Mouse (Mus musculus): ENCODE measurements at regions not wholly inside any gene's neighbourhood (a gene's known extent, or its start where the extent isn't known, plus 50 kb on each side); places are given as distances from the start of the nearest gene placed in this dataset.

- Histone ChIP-seq H3K27me3 (no peaks in the 10 kb centered on the region), H3K4me3 (no peak overlapping the region), H3K36me3 (ENCODE audit: poor library complexity, severe bottlenecking) (no peaks in the 10 kb centered on the region; the same call in 1 of the 2 replicates), H3K9me3 (replicated peaks) (peaks cover 7% of the 10 kb centered on the region; the same call in 1 of the 2 replicates), H3K27ac (no peak overlapping the region), H3K4me2 (no peak overlapping the region), H3K4me1 (no peaks in the 10 kb centered on the region), H3K9ac (no peak overlapping the region)
- WGBS, result 93% methylated on average over 3 of the region's 3 CpGs
- no peak for ATAC-seq
Measured at GRCm38 (mm10) chr3:34206454-34206853, 125.3 kb upstream of the Dnajc19 start.

DNA sequence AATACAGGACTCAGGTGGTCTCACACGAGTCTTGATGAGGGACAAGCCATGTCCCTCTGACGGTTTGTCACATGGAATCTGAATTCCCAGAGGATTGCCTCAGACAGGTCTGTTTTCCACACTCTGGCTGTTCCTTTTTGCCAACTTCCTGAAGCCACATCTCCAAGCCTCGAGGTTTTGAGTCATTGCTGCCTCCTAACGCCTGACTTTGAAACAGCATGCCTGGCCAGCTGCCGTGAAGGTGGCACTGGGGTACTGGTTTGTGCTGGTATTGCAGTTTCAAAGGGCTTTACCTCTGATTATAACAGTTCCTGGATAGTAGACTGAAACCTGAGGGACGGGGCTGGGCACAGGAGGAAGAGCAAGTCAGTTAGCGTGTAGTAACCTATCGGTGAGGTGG lies 117.1 kb upstream of the Dnajc19 start:
- ATAC-seq, result peak; percentile 17; the same call in 1 of the 2 replicates
- Histone ChIP-seq H3K4me1 (peaks cover 37% of the 10 kb centered on the region), H3K27me3 (no peaks in the 10 kb centered on the region), H3K4me3 (peak overlapping the region; percentile 39), H3K36me3 (ENCODE audit: poor library complexity, severe bottlenecking) (no peaks in the 10 kb centered on the region), H3K9ac (peak overlapping the region; percentile 14; the same call in 1 of the 2 replicates), H3K4me2 (peak overlapping the region; percentile 57), H3K27ac (no peak overlapping the region), H3K9me3 (replicated peaks) (no peaks in the 10 kb centered on the region)
- WGBS, result 31% methylated on average over 8 of the region's 8 CpGs

DNA sequence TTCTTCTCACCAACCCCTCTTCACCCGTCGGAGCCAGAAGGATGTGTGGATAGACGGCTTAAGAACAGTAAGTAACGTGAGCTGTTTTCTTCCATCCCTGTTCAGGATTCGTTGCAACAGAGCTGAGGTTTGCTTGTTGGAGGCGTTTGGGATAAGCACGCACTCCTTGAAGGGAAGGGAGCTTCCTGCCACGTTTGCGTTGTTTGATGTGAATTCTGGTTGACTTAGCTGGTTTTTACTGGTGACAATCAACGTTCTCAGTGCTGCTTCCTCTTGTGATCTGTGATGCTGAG lies 116.0 kb upstream of the Dnajc19 start:
- H3K4me2 ChIP-seq, result peak overlapping the region; percentile 57
- peak overlapping the region; percentile 60 for H3K9ac ChIP-seq
- no peaks in the 10 kb centered on the region for H3K27me3 ChIP-seq
- WGBS, result 9% methylated on average over 10 of the region's 10 CpGs
- no peaks in the 10 kb centered on the region for H3K9me3 ChIP-seq (replicated peaks)
- H3K27ac ChIP-seq, result peak overlapping the region; percentile 80
- H3K4me3 ChIP-seq, result peak overlapping the region; percentile 39
- no peak for ATAC-seq
- no peaks in the 10 kb centered on the region for H3K36me3 ChIP-seq (ENCODE audit: poor library complexity, severe bottlenecking)
- peaks cover 37% of the 10 kb centered on the region for H3K4me1 ChIP-seq

GRCm38 (mm10) chr3:34196451-34197162 lies 115.5 kb upstream of the Dnajc19 start:
- peaks cover 37% of the 10 kb centered on the region for H3K4me1 ChIP-seq
- peak overlapping the region; percentile 60 for H3K9ac ChIP-seq
- no peaks in the 10 kb centered on the region for H3K36me3 ChIP-seq (ENCODE audit: poor library complexity, severe bottlenecking)
- peak overlapping the region; percentile 57 for H3K4me2 ChIP-seq
- H3K27ac ChIP-seq, result peak overlapping the region; percentile 80
- H3K4me3 ChIP-seq, result peak overlapping the region; percentile 39
- no peaks in the 10 kb centered on the region for H3K27me3 ChIP-seq
- peak; percentile 41; the same call in 1 of the 2 replicates for ATAC-seq
- no peaks in the 10 kb centered on the region for H3K9me3 ChIP-seq (replicated peaks)
- WGBS, result 7% methylated on average over 22 of the region's 22 CpGs

GRCm38 (mm10) chr3:34195729-34196450 lies 114.8 kb upstream of the Dnajc19 start:
- Histone ChIP-seq H3K9ac (peak overlapping the region; percentile 60; the same call in 1 of the 2 replicates), H3K4me2 (peak overlapping the region; percentile 57), H3K4me3 (no peak overlapping the region), H3K4me1 (peaks cover 37% of the 10 kb centered on the region), H3K36me3 (ENCODE audit: poor library complexity, severe bottlenecking) (no peaks in the 10 kb centered on the region), H3K27ac (peak overlapping the region; percentile 69), H3K27me3 (no peaks in the 10 kb centered on the region), H3K9me3 (replicated peaks) (no peaks in the 10 kb centered on the region)
- 14% methylated on average over 13 of the region's 13 CpGs for WGBS
- peak; percentile 70 for ATAC-seq

- 0 out of 2 replicates have a peak, but pooled peaks cover 8% of the 10 kb centered on the region for H3K4me1 ChIP-seq
- no peak overlapping the region for H3K4me2 ChIP-seq
- no peak overlapping the region for H3K4me3 ChIP-seq
- H3K27me3 ChIP-seq, result no peaks in the 10 kb centered on the region
- H3K9ac ChIP-seq, result no peak overlapping the region
- H3K9me3 ChIP-seq (replicated peaks), result no peaks in the 10 kb centered on the region
- 0 out of 2 replicates have a peak, but pooled peaks have one; percentile 72 for ATAC-seq
- no peaks in the 10 kb centered on the region for H3K36me3 ChIP-seq (ENCODE audit: poor library complexity, severe bottlenecking)
- WGBS, result 46% methylated on average over 6 of the region's 6 CpGs
- no peak overlapping the region for H3K27ac ChIP-seq
Measured at GRCm38 (mm10) chr3:34173416-34174097, 92.4 kb upstream of the Dnajc19 start.

GRCm38 (mm10) chr3:34172899-34173298 lies 91.8 kb upstream of the Dnajc19 start:
- H3K27ac ChIP-seq, result peak overlapping the region; percentile 14; the same call in 1 of the 2 replicates
- ATAC-seq, result 0 out of 2 replicates have a peak, but pooled peaks have one; percentile 24

GRCm38 (mm10) chr3:34171893-34172292 lies 90.8 kb upstream of the Dnajc19 start:
- 0 out of 2 replicates have a peak, but pooled peaks cover 8% of the 10 kb centered on the region for H3K4me1 ChIP-seq
- 73% methylated on average over 6 of the region's 6 CpGs for WGBS

More at GRCm38 (mm10) chr3:34172899-34173298, 91.8 kb upstream of the Dnajc19 start:
- H3K4me3 ChIP-seq, result no peak overlapping the region
- no peak overlapping the region for H3K9ac ChIP-seq
- no peaks in the 10 kb centered on the region for H3K27me3 ChIP-seq
- WGBS, result 48% methylated on average over 4 of the region's 4 CpGs
- no peaks in the 10 kb centered on the region for H3K9me3 ChIP-seq (replicated peaks)
- 0 out of 2 replicates have a peak, but pooled peaks cover 8% of the 10 kb centered on the region for H3K4me1 ChIP-seq
- no peaks in the 10 kb centered on the region for H3K36me3 ChIP-seq (ENCODE audit: poor library complexity, severe bottlenecking)
- H3K4me2 ChIP-seq, result no peak overlapping the region

DNA sequence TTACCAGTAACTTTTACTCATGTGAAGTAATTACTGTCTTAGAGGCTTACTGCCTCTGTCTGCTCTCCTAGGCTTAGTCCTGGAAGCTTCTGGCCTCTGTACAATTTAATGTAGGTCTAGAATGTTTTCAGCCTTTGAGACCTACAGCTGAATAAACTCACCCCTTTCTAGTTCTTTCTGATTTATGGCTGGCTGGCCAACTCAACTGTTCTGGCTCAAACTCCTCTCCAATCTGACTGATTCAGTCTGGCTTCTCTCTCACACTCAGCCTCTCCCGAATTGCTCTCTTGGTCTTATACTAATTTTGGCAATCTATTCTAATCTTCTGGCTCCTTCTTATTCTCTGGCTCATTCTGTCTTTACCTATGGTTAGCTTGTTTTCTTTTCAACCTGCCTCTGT lies 87.0 kb upstream of the Dnajc19 start:
- no peak for ATAC-seq
- WGBS, result 94% methylated on average over 1 of the region's 1 CpGs

More at GRCm38 (mm10) chr3:34171893-34172292, 90.8 kb upstream of the Dnajc19 start:
- ATAC-seq, result no peak
- Histone ChIP-seq H3K36me3 (ENCODE audit: poor library complexity, severe bottlenecking) (no peaks in the 10 kb centered on the region), H3K9ac (no peak overlapping the region), H3K9me3 (replicated peaks) (no peaks in the 10 kb centered on the region), H3K4me2 (no peak overlapping the region), H3K27me3 (no peaks in the 10 kb centered on the region), H3K27ac (no peak overlapping the region), H3K4me3 (no peak overlapping the region)

GRCm38 (mm10) chr3:34150036-34150435 lies 68.9 kb upstream of the Dnajc19 start:
- no peaks in the 10 kb centered on the region for H3K36me3 ChIP-seq (ENCODE audit: poor library complexity, severe bottlenecking)
- H3K9ac ChIP-seq, result no peak overlapping the region
- no peak for ATAC-seq
- WGBS, result 71% methylated on average over 2 of the region's 2 CpGs
- no peak overlapping the region for H3K4me2 ChIP-seq
- H3K4me1 ChIP-seq, result no peaks in the 10 kb centered on the region
- no peaks in the 10 kb centered on the region for H3K27me3 ChIP-seq
- H3K9me3 ChIP-seq (replicated peaks), result no peaks in the 10 kb centered on the region
- no peak overlapping the region for H3K27ac ChIP-seq
- H3K4me3 ChIP-seq, result no peak overlapping the region

More for the DNA sequence above, 87.0 kb upstream of the Dnajc19 start:
- Histone ChIP-seq H3K27ac (no peak overlapping the region), H3K4me3 (no peak overlapping the region), H3K4me2 (no peak overlapping the region), H3K4me1 (0 out of 2 replicates have a peak, but pooled peaks cover 7% of the 10 kb centered on the region), H3K9ac (no peak overlapping the region), H3K27me3 (no peaks in the 10 kb centered on the region), H3K9me3 (replicated peaks) (no peaks in the 10 kb centered on the region), H3K36me3 (ENCODE audit: poor library complexity, severe bottlenecking) (no peaks in the 10 kb centered on the region)

DNA sequence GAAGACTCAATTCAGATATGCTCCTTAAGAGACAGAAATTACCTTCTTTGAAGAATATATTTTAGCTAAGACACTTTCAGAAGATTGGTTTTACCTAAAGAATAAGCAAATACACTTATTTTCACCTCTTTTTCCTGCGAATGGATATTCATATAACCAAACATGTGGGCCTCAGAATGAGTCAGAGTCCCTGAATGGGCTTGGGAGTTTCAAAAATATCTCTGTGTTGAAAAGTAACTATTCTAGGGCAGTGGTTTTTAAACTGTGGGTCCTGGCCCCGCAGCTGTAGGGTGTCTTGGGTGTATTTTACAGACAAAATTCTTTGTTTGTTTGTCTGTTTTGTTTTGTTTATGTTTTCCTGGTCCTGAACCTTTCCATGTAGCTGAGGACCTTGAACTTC lies 62.5 kb upstream of the Dnajc19 start:
- WGBS, result 76% methylated on average over 2 of the region's 2 CpGs
- H3K27ac ChIP-seq, result no peak overlapping the region
- ATAC-seq, result no peak
- no peaks in the 10 kb centered on the region for H3K36me3 ChIP-seq (ENCODE audit: poor library complexity, severe bottlenecking)
- H3K4me1 ChIP-seq, result no peaks in the 10 kb centered on the region
- no peak overlapping the region for H3K4me2 ChIP-seq
- H3K9ac ChIP-seq, result no peak overlapping the region
- no peaks in the 10 kb centered on the region for H3K9me3 ChIP-seq (replicated peaks)
- H3K4me3 ChIP-seq, result no peak overlapping the region
- no peaks in the 10 kb centered on the region for H3K27me3 ChIP-seq

DNA sequence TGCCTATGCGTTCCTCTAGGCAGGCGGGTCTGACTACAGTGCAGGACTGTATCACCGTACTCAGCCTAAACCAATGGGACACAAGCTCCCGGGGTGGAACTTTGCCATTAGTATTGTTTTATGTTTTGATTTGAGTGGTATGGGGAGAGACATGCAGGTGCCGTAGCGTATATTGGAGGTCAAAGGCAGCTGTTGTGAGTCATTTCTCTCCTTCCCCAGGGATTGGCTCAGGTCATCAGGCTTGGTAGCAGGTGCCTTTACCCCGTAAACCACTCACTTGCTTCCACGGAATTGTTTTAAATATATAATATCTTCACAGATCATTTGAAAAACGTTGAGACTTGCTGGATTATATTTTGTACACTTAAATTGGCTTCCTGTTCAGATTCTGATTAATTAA lies 58.1 kb upstream of the Dnajc19 start:
- H3K4me1 ChIP-seq, result no peaks in the 10 kb centered on the region
- H3K4me3 ChIP-seq, result no peak overlapping the region
- H3K9ac ChIP-seq, result no peak overlapping the region
- 85% methylated on average over 9 of the region's 9 CpGs for WGBS
- no peak overlapping the region for H3K27ac ChIP-seq
- no peak for ATAC-seq
- no peaks in the 10 kb centered on the region for H3K27me3 ChIP-seq
- H3K4me2 ChIP-seq, result no peak overlapping the region
- H3K9me3 ChIP-seq (replicated peaks), result no peaks in the 10 kb centered on the region
- no peaks in the 10 kb centered on the region for H3K36me3 ChIP-seq (ENCODE audit: poor library complexity, severe bottlenecking)

All from forebrain, embryonic 13.5 days (tissue).